Mouse (Mus musculus): ENCODE measurements at regions not wholly inside any gene's neighbourhood (a gene's known extent, or its start where the extent isn't known, plus 50 kb on each side); places are given as distances from the start of the nearest gene placed in this dataset.

DNA sequence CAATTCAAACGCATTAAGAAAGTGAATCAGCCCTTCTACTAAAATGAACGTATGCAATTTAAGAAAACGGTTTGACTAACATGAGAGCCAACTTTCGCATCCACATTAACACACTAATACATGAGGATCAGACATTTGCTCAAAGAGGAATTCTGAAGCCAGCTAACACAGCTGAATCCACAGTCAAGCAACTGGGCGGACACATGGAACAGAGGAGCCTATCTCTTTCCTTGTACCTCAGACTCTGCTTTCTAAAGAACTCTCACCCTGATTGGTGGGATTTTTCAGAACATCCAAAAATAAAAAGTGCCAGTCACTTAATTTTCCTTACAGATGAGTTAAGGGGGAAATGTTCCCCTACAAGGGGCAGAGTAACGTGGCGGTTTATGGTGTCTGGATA, 161.3 kb upstream of the Tas2r134 start:
- H3K4me3 ChIP-seq (ENCODE audit: control insufficient read depth in 1 of 2, insufficient read depth in 1 of 2, low read depth in 2 of 2, low read length in 2 of 2) = no peak overlapping the region
- H3K36me3 ChIP-seq (ENCODE audit: control insufficient read depth in 1 of 2, insufficient read depth in 2 of 2, low read length in 2 of 2) = no peaks in the 10 kb centered on the region
- no peaks in the 10 kb centered on the region for H3K79me2 ChIP-seq (ENCODE audit: control insufficient read depth, insufficient read depth, low read length, poor library complexity)
- H3K9ac ChIP-seq (ENCODE audit: control insufficient read depth, low read depth, low read length, poor library complexity, severe bottlenecking) = no peak overlapping the region
- no peak for DNase-seq (ENCODE audit: low read depth, low spot score)
- TF ChIP-seq GABPA (IDR thresholded peaks at IDR 0.05; ENCODE audit: low read depth, low read length) (no peak), ETS1 (IDR thresholded peaks at IDR 0.05; ENCODE audit: low read depth, low read length) (no peak), USF2 (IDR thresholded peaks at IDR 0.05; ENCODE audit: borderline replicate concordance in 1 of 2, insufficient read depth in 1 of 2, low read depth in 1 of 2, low read length in 2 of 2) (no peak), TAL1 (IDR thresholded peaks at IDR 0.05; ENCODE audit: low read length) (no peak), GATA1 (IDR thresholded peaks at IDR 0.05; ENCODE audit: low read depth, low read length) (no peak), ELF1 (IDR thresholded peaks at IDR 0.05; ENCODE audit: low read depth, low read length) (no peak), POLR2AphosphoS5 (IDR thresholded peaks at IDR 0.05; ENCODE audit: borderline replicate concordance, low read depth, low read length) (no peak), UBTF (IDR thresholded peaks at IDR 0.05; ENCODE audit: borderline replicate concordance, insufficient read depth, low read depth, low read length) (no peak), ZNF384 (IDR thresholded peaks at IDR 0.05; ENCODE audit: low read depth, low read length) (no peak)
- H3K27ac ChIP-seq (ENCODE audit: control insufficient read depth, low read depth, low read length) = no peak overlapping the region
- H3K9me3 ChIP-seq (replicated peaks; ENCODE audit: insufficient read depth, low read length) = no peaks in the 10 kb centered on the region
- no peaks in the 10 kb centered on the region for H3K4me1 ChIP-seq (ENCODE audit: control insufficient read depth in 1 of 2, insufficient read depth in 2 of 2, low read length in 2 of 2)
- no peaks in the 10 kb centered on the region; a peak in 2 of 4 replicates for H3K27me3 ChIP-seq (ENCODE audit: control insufficient read depth in 1 of 2, insufficient read depth in 2 of 2, low read length in 2 of 2)

GRCm38 (mm10) chr2:51465576-51465975, 161.7 kb upstream of the Tas2r134 start:
- Histone ChIP-seq H3K27me3 (ENCODE audit: control insufficient read depth in 1 of 2, insufficient read depth in 2 of 2, low read length in 2 of 2) (no peaks in the 10 kb centered on the region; a peak in 2 of 4 replicates), H3K27ac (ENCODE audit: control insufficient read depth, low read depth, low read length) (no peak overlapping the region)

GRCm38 (mm10) chr2:51464356-51464755, 163.0 kb upstream of the Tas2r134 start:
- no peak overlapping the region for H3K27ac ChIP-seq (ENCODE audit: control insufficient read depth, low read depth, low read length)
- H3K4me3 ChIP-seq (ENCODE audit: control insufficient read depth in 1 of 2, insufficient read depth in 1 of 2, low read depth in 2 of 2, low read length in 2 of 2) = no peak overlapping the region
- DNase-seq (ENCODE audit: low read depth, low spot score) = no peak
- H3K9me3 ChIP-seq (replicated peaks; ENCODE audit: insufficient read depth, low read length) = no peaks in the 10 kb centered on the region
- no peak overlapping the region for H3K9ac ChIP-seq (ENCODE audit: control insufficient read depth, low read depth, low read length, poor library complexity, severe bottlenecking)
- TF ChIP-seq POLR2AphosphoS5 (IDR thresholded peaks at IDR 0.05; ENCODE audit: borderline replicate concordance, low read depth, low read length) (no peak), RCOR1 (IDR thresholded peaks at IDR 0.05; ENCODE audit: low read depth, low read length) (no peak), BHLHE40 (IDR thresholded peaks at IDR 0.05; ENCODE audit: borderline replicate concordance, low read depth, low read length) (no peak), MEF2A (IDR thresholded peaks at IDR 0.05; ENCODE audit: extremely low read depth, insufficient replicate concordance, low read depth, low read length, poor library complexity, severe bottlenecking) (no peak)
- H3K36me3 ChIP-seq (ENCODE audit: control insufficient read depth in 1 of 2, insufficient read depth in 2 of 2, low read length in 2 of 2) = no peaks in the 10 kb centered on the region
- H3K27me3 ChIP-seq (ENCODE audit: control insufficient read depth in 1 of 2, insufficient read depth in 2 of 2, low read length in 2 of 2) = peaks cover 0 to 1% of the 10 kb centered on the region in 2 experiments; a peak in 3 of 4 replicates
- H3K79me2 ChIP-seq (ENCODE audit: control insufficient read depth, insufficient read depth, low read length, poor library complexity) = no peaks in the 10 kb centered on the region
- H3K4me1 ChIP-seq (ENCODE audit: control insufficient read depth in 1 of 2, insufficient read depth in 2 of 2, low read length in 2 of 2) = no peaks in the 10 kb centered on the region

More at GRCm38 (mm10) chr2:51465576-51465975, 161.7 kb upstream of the Tas2r134 start:
- no peaks in the 10 kb centered on the region for H3K79me2 ChIP-seq (ENCODE audit: control insufficient read depth, insufficient read depth, low read length, poor library complexity)
- no peaks in the 10 kb centered on the region for H3K36me3 ChIP-seq (ENCODE audit: control insufficient read depth in 1 of 2, insufficient read depth in 2 of 2, low read length in 2 of 2)
- H3K4me3 ChIP-seq (ENCODE audit: control insufficient read depth in 1 of 2, insufficient read depth in 1 of 2, low read depth in 2 of 2, low read length in 2 of 2) = no peak overlapping the region
- no peak for TF ChIP-seq RAD21 (IDR thresholded peaks at IDR 0.05; ENCODE audit: low read depth, low read length)
- DNase-seq (ENCODE audit: low read depth, low spot score) = no peak
- no peaks in the 10 kb centered on the region for H3K9me3 ChIP-seq (replicated peaks; ENCODE audit: insufficient read depth, low read length)
- H3K9ac ChIP-seq (ENCODE audit: control insufficient read depth, low read depth, low read length, poor library complexity, severe bottlenecking) = no peak overlapping the region
- H3K4me1 ChIP-seq (ENCODE audit: control insufficient read depth in 1 of 2, insufficient read depth in 2 of 2, low read length in 2 of 2) = no peaks in the 10 kb centered on the region

Measured in MEL (cell line).